Mouse (Mus musculus): Measurements from ENCODE around the gene Lrrc17. TPM values are rescaled to one million over a fixed set of nuclear protein-coding genes. Genes with fewer than 3 reads are reported as not detected.

Lrrc17 gene
- total RNA-seq, 2 experiments from 2014 or later, result 13.4 to 14.7 TPM

- no peak for DNase-seq
- intact Hi-C loops (cut with DNase I), result no loop called here
Observed at GRCm38 (mm10) chr5:21532126-21532525, 11.2 kb upstream of the Lrrc17 start.

- DNase-seq, result peak; percentile 47 to 49
- intact Hi-C loops (cut with DNase I), result no loop called here
Observed at GRCm38 (mm10) chr5:21532921-21533320, 10.4 kb upstream of the Lrrc17 start.

- DNase-seq, result no peak
- intact Hi-C loops (cut with DNase I), result no loop called here
Observed at GRCm38 (mm10) chr5:21542226-21542625, 1.1 kb upstream of the Lrrc17 start.

DNA sequence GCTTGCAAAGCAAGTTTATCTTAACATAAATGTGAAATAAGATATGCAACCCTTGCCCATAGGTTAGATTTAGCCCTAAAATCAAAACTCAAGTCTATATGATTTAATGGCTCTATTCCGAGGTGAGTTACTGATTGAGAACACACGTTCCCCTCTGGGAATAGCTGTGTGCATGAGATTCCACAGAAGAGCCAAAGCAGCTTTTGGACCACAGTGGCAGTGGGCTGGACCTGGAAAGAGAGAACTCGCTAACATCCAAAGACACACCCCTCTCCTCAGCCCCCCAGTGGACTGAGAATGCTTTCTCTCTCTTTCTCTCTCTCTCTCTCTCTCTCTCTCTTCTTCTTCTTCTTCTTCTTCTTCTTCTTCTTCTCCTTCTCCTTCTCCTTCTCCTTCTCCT, 1.5 kb downstream of the Lrrc17 start:
- intact Hi-C loops (cut with DNase I), result no loop called here
- DNase-seq, result peak; percentile 52 to 56

GRCm38 (mm10) chr5:21545227-21545626, 1.9 kb downstream of the Lrrc17 start:
- intact Hi-C loops (cut with DNase I), result no loop called here
- peak in 1 of 2 experiments; percentile 9 for DNase-seq

DNA sequence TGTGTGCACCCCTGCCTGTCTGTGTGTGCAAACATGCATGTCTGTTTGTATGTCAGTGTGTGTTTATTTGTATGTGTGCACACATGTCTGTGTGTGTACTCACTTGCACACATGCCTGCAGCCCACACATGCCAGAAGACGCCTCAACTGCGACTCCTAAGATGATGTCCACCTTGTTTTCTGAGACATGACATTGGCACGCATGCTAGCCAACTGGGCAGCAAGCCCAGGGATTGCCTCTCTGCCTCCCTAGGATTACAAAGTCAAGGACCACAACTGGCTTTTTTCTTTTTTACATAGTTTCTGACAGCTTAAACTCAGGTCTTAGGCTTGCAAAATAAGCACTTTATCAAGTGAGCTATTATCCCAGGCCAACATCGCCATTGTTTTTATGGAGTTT, 2.4 kb downstream of the Lrrc17 start:
- DNase-seq, result peak in 1 of 2 experiments; percentile 32
- intact Hi-C loops (cut with DNase I), result no loop called here

DNA sequence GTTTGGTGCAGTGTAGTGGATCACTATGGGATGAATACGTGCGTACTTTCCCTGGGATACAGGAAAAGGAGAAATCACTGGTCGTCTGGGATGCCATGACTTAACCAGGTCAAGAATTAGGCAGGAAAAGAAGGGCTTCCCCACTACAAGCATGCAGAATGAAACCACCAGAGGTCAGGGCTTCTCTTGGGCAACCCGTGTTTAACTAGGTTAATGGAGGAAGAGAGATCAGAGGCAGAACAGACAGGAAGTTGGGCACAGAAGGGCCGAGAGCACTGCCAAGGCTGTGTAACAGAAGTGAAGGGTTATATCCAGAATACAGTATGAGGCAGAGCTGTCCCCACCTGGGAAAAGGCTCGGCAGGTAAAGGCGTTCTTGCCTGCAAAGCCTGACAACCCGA, 3.6 kb downstream of the Lrrc17 start:
- intact Hi-C loops (cut with DNase I), result no loop called here
- no peak for DNase-seq

DNA sequence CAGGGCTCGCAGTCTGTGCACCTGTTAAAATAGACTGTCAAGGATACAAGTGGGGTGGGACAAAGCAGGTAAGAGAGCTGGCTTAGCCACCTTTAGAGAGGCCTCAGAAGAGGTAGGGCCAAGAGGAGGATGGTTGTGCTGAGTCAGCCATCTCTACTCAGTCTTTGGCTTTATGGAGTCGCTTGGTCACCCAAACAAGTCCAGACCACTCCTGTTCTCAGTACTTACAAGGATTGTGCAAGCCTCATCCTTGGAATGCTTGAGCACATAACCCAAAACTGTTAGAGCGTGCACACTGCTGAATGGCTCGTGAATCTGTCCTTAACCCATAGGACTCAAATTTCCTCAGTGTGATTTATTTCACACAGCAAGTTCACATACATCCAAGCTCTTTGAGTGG, 10.3 kb downstream of the Lrrc17 start:
- intact Hi-C loops (cut with DNase I), result no loop called here
- DNase-seq, result no peak

DNA sequence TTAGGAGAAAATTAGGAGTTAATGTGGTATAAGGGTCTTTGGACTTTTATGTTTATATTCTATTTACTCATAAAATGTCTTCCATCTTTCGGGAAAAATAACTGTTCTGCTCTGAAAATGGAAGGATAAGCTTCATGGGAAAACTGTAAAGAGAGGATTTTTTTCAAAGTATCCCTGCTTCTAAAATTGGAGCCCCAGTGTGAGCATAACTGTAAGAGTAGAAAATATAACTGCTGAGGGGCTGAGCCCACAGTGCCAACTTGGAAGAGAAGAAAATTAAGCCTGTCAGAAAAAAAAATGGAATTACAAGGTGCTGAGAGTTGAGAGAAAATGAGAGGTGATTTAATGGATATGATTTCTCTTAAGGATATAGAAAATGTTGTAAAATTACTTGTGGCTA, 11.4 kb downstream of the Lrrc17 start:
- no peak for DNase-seq
- intact Hi-C loops (cut with DNase I), result loop anchor here (5.0 kb wide), 1 partner anchor 47 kb away; no protein-coding TSS in a partner anchor

- DNase-seq, result no peak
- intact Hi-C loops (cut with DNase I), result loop anchor here (5.0 kb wide), 1 partner anchor 49 kb away; no protein-coding TSS in a partner anchor
Observed at GRCm38 (mm10) chr5:21556502-21556901, 13.1 kb downstream of the Lrrc17 start.

DNA sequence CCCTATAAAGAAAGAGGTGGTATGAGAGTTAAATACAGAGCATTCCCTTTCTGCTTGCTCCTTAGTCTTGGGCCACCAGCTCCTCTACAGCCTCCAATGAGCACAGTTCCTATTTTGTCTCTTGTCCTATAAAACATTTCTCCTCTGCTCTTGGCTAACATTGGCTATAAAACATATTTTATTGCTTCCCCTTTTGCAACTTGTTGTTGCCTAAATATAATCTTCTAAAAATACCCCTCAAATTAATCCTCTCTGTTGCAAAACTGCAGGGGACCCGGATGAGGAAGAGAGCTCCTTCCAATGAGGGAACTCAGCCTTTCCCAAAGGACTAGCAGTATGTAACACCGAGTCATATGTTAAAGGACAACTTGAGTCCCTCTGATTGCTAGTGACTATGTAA, 20.6 kb downstream of the Lrrc17 start:
- peak in 1 of 2 experiments; percentile 17 for DNase-seq
- intact Hi-C loops (cut with DNase I), result no loop called here

GRCm38 (mm10) chr5:21565392-21566065, 22.2 kb downstream of the Lrrc17 start:
- intact Hi-C loops (cut with DNase I), result no loop called here

DNA sequence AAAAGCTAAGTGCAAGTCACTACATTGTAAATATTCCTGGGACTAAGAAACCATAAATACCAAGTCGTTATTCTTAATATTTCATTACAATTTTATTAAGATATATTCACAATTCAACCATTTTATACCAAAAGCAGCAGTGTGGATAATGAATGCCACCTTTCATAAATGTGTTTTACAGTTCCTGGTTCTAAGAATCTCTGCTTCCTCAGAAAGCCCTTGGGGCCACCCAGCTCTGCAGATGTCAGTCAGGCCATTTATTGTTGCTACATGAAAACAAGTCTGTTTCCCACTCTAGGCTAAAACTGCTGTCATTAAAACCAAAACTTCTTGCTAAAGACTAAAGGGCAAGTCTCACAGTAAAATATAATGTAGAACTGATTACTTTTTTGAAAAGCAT, 24.4 kb downstream of the Lrrc17 start:
- DNase-seq, result no peak
- intact Hi-C loops (cut with DNase I), result no loop called here

More at GRCm38 (mm10) chr5:21565392-21566065, 22.2 kb downstream of the Lrrc17 start:
- no peak for DNase-seq

DNA sequence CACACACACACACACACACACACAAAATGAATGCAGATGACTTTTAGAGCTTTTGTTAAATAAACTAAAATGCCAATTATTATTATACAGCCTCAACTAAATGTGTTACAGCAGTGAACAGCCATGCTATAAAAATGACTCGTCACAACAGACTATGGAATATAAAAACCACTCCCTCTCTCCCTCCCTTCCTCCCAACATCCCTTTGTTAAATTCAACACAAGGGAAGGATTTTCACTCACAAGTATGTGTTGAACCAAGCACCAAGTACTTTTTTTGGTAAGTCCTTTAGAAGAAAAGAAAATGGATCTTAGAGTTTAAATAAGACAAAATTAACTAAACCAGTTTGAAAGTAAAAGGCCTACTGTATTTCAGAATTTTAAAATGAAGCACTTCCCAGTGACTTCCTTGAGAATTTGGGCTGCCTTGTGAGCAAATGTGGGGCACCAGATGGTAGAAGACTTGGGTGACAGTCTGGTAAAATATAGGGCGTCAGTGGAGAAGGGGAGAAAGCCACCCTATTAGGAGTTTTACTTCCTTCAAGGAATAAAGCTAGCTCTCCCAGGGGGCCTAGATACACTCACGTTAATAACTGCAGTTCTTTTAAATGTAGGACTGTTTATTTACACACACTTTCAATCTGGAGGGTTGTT, 29.5 kb downstream of the Lrrc17 start:
- intact Hi-C loops (cut with DNase I), result no loop called here

GRCm38 (mm10) chr5:21574386-21575209, 31.2 kb downstream of the Lrrc17 start:
- intact Hi-C loops (cut with DNase I), result no loop called here
- no peak for DNase-seq

More for the DNA sequence above, 29.5 kb downstream of the Lrrc17 start:
- DNase-seq, result no peak

DNA sequence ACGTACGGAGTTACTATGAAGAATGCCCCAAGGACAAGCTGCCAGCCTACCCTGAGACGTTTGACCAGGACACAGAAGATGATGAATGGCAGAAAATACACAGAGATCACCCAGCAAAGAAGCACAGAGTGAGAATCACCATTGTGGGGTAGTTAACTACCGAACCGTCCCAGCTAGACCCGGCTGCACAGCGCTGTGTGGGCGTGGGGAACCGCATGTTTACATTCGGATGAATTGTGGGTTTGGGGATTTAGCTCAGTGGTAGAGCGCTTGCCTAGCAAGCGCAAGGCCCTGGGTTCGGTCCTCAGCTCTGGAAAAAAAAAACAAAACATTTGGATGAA, 31.8 kb downstream of the Lrrc17 start:
- no peak for DNase-seq
- intact Hi-C loops (cut with DNase I), result no loop called here

GRCm38 (mm10) chr5:21578136-21578535, 34.8 kb downstream of the Lrrc17 start:
- DNase-seq, result no peak
- intact Hi-C loops (cut with DNase I), result no loop called here

DNA sequence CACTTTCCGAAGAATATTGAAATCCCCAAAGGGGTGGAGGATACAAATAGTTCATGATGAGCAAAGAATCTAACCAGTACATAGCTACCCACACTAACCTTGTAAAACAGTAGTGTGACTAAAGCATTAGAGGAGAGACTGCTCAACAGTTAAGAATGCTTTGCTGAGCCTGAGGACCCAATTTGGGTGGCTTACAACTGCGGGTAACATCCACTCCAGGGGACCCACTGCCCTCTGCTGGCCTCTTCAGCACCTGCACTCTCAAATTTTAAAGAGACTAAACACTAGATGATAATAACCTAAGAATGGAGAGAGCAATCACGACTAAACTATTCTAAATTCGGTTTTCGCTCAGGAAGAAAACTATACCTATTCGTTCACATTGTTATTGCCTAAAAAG, 43.4 kb downstream of the Lrrc17 start:
- intact Hi-C loops (cut with DNase I), result loop anchor here (1.0 kb wide), 1 partner anchor 152 kb away; no protein-coding TSS in a partner anchor
- DNase-seq, result peak; percentile 48 to 67

- intact Hi-C loops (cut with DNase I), result loop anchor here (2.0 kb wide), 1 partner anchor 323 kb away; no protein-coding TSS in a partner anchor
- no peak for DNase-seq
Observed at GRCm38 (mm10) chr5:21587683-21588082, 44.3 kb downstream of the Lrrc17 start.

GRCm38 (mm10) chr5:21588220-21588619, 44.9 kb downstream of the Lrrc17 start:
- peak in 1 of 2 experiments; percentile 11 for DNase-seq
- intact Hi-C loops (cut with DNase I), result loop anchor here (2.0 kb wide), 1 partner anchor 323 kb away; no protein-coding TSS in a partner anchor

DNA sequence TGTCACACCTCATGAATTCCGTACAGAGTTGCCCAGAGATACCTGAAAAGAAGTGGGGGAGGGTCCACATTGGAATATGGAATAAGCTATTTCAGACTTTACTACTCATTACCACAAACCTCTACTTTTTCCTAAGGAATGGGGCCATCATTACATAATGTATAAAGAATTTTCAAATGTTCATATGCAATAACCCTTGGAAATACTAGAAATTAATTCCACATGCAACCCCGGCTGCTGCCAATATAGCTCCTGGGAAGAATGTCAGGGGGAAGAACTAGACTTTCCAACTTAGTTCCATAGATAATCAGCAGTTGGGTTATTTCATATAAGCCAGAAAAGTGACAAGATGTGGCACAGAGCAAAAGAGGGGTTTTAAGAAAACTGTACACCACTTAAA, 48.7 kb downstream of the Lrrc17 start:
- intact Hi-C loops (cut with DNase I), result no loop called here
- DNase-seq, result no peak
